Mouse (Mus musculus) heart, embryonic 13.5 days (tissue): ENCODE data around the gene Ebi3. TPM values are rescaled to one million over a fixed set of nuclear protein-coding genes. Genes with fewer than 3 reads are reported as not detected.
"Not testable (repeated sequence)": the region's sequence is repeated elsewhere in the genome, so short reads cannot be mapped to it uniquely, and the experiment has no call there.

Source experiments
- ATAC-seq: fragments of 200-750 bp; cut with Nextera tagmentation; 2 replicates; pipeline ENCODE4 v1.8.0; 2017; ENCODE audit warnings: moderate TSS enrichment; ENCODE audit not compliant: insufficient number of reproducible peaks, low FRiP score, low TSS enrichment; ENCODE audit errors: extremely low read depth
- H3K27ac ChIP-seq: fragments of 300-500 bp; sonication (generic); replicated peaks from 2 replicates; pipeline ENCODE4 v1.5.1; 2015; ENCODE audit warnings: moderate library complexity, mild to moderate bottlenecking, inconsistent platforms
- H3K27me3 ChIP-seq: fragments of 300-500 bp; sonication (generic); replicated peaks from 2 replicates; pipeline ENCODE4 v1.6.1; 2015; ENCODE audit warnings: mild to moderate bottlenecking, inconsistent platforms
- H3K36me3 ChIP-seq: fragments of 300-500 bp; sonication (generic); 2 replicates; pipeline ENCODE4 v1.6.1; 2015; ENCODE audit warnings: mild to moderate bottlenecking, inconsistent platforms
- H3K4me1 ChIP-seq: fragments of 300-500 bp; sonication (generic); 2 replicates; pipeline ENCODE4 v1.6.1; 2015; ENCODE audit warnings: inconsistent platforms
- H3K4me2 ChIP-seq: fragments of 300-500 bp; sonication (generic); 2 replicates; pipeline ENCODE4 v1.6.1; 2015; ENCODE audit warnings: inconsistent platforms, mild to moderate bottlenecking, moderate library complexity
- H3K4me3 ChIP-seq: fragments of 300-500 bp; sonication (generic); 2 replicates; pipeline ENCODE4 v1.5.1; 2015; ENCODE audit warnings: moderate library complexity, mild to moderate bottlenecking, inconsistent platforms
- H3K9ac ChIP-seq: fragments of 300-500 bp; sonication (generic); 2 replicates; pipeline ENCODE4 v1.6.1; 2015; ENCODE audit warnings: inconsistent platforms, mild to moderate bottlenecking, moderate library complexity
- H3K9me3 ChIP-seq: fragments of 300-500 bp; sonication (generic); 2 replicates; pipeline ENCODE4 v1.6.1; 2016; ENCODE audit warnings: inconsistent platforms
- WGBS: fragments of 180-500 bp; shearing (Covaris S2); methylation state at CpG from one replicate; pipeline ENCODE4 v1.1.7; 2015; ENCODE audit warnings: mixed read lengths; 5-methylcytosine and 5-hydroxymethylcytosine counted together
- polyA plus RNA-seq: library from polyadenylated mRNA; unstranded; fragments of >200 nt; fragmentation: Nextera tagmentation; extraction: Ambion mirVana; gene quantifications from 2 replicates; pipeline ENCODE4 v1.2.1, GENCODE M21; 2015

The Ebi3 gene
- 0.34 and 1.3 TPM in 2 replicates for polyA plus RNA-seq

- 69% methylated on average over 6 of the region's 6 CpGs for WGBS
- Histone ChIP-seq H3K4me1 (peaks cover 13% of the 10 kb centered on the region), H3K36me3 (no peaks in the 10 kb centered on the region), H3K9ac (no peak within 1 kb of the TSS), H3K27me3 (peaks cover 54% of the 10 kb centered on the region), H3K4me3 (no peak within 1 kb of the TSS), H3K4me2 (no peak within 1 kb of the TSS), H3K27ac (no peak within 1 kb of the TSS), H3K9me3 (no peaks in the 10 kb centered on the region)
- no peak for ATAC-seq
Observed at GRCm38 (mm10) chr17:55952447-55953027, at the start of gene Ebi3. Ebi3 (plus strand) TSS chr17:55952640.

- no peak overlapping the region for H3K27ac ChIP-seq
Observed at GRCm38 (mm10) chr17:55903087-55903486, 49.4 kb upstream of the Ebi3 start.

GRCm38 (mm10) chr17:55903687-55904086 lies 48.8 kb upstream of the Ebi3 start:
- peaks cover 9% of the 10 kb centered on the region; the same call in 1 of the 2 replicates for H3K9me3 ChIP-seq
- no peak for ATAC-seq
- no peaks in the 10 kb centered on the region for H3K4me1 ChIP-seq
- WGBS = 65% methylated on average over 1 of the region's 1 CpGs
- H3K27ac ChIP-seq = no peak overlapping the region
- H3K4me3 ChIP-seq = no peak overlapping the region
- H3K4me2 ChIP-seq = no peak overlapping the region
- H3K9ac ChIP-seq = no peak overlapping the region
- H3K27me3 ChIP-seq = no peaks in the 10 kb centered on the region
- H3K36me3 ChIP-seq = 0 out of 2 replicates have a peak, but pooled peaks cover 3% of the 10 kb centered on the region

More at GRCm38 (mm10) chr17:55903087-55903486, 49.4 kb upstream of the Ebi3 start:
- Histone ChIP-seq H3K36me3 (peaks cover 9% of the 10 kb centered on the region), H3K4me2 (no peak overlapping the region), H3K9me3 (peaks cover 14% of the 10 kb centered on the region), H3K9ac (no peak overlapping the region), H3K27me3 (no peaks in the 10 kb centered on the region), H3K4me1 (no peaks in the 10 kb centered on the region), H3K4me3 (no peak overlapping the region)
- no peak for ATAC-seq
- 62% methylated on average over 2 of the region's 2 CpGs for WGBS

GRCm38 (mm10) chr17:55904131-55904530 lies 48.3 kb upstream of the Ebi3 start:
- Histone ChIP-seq H3K36me3 (no peaks in the 10 kb centered on the region), H3K27ac (no peak overlapping the region), H3K27me3 (no peaks in the 10 kb centered on the region), H3K4me2 (no peak overlapping the region), H3K4me3 (no peak overlapping the region), H3K9me3 (peaks cover 5% of the 10 kb centered on the region; the same call in 1 of the 2 replicates), H3K4me1 (no peaks in the 10 kb centered on the region), H3K9ac (no peak overlapping the region)
- WGBS = 62% methylated on average over 6 of the region's 6 CpGs
- ATAC-seq = no peak

GRCm38 (mm10) chr17:55906669-55907068 lies 45.8 kb upstream of the Ebi3 start:
- Histone ChIP-seq H3K4me1 (no peaks in the 10 kb centered on the region), H3K9ac (no peak overlapping the region), H3K36me3 (no peaks in the 10 kb centered on the region), H3K4me2 (no peak overlapping the region), H3K27ac (no peak overlapping the region), H3K4me3 (no peak overlapping the region), H3K9me3 (no peaks in the 10 kb centered on the region), H3K27me3 (no peaks in the 10 kb centered on the region)
- no peak for ATAC-seq

- no peaks in the 10 kb centered on the region; the same call in 1 of the 2 replicates for H3K36me3 ChIP-seq
- H3K27ac ChIP-seq = peak overlapping the region; percentile 73
- WGBS = 3% methylated on average over 33 of the region's 33 CpGs
- peak overlapping the region; percentile 73 for H3K4me3 ChIP-seq
- peaks cover 5% of the 10 kb centered on the region; the same call in 1 of the 2 replicates for H3K9me3 ChIP-seq
- peak; percentile 78 for ATAC-seq
- H3K27me3 ChIP-seq = no peaks in the 10 kb centered on the region
- peak overlapping the region; percentile 85 for H3K9ac ChIP-seq
- peak overlapping the region; percentile 87 for H3K4me2 ChIP-seq
- peaks cover 11% of the 10 kb centered on the region; the same call in 1 of the 2 replicates for H3K4me1 ChIP-seq
Observed at GRCm38 (mm10) chr17:55931553-55932502, 20.6 kb upstream of the Ebi3 start.

- H3K4me2 ChIP-seq = peak overlapping the region; percentile 87
- WGBS = 69% methylated on average over 2 of the region's 2 CpGs
- peak overlapping the region; percentile 85 for H3K9ac ChIP-seq
- H3K27me3 ChIP-seq = no peaks in the 10 kb centered on the region
- peak overlapping the region; percentile 73 for H3K4me3 ChIP-seq
- no peak for ATAC-seq
- H3K9me3 ChIP-seq = peaks cover 12% of the 10 kb centered on the region
- H3K36me3 ChIP-seq = no peaks in the 10 kb centered on the region; the same call in 1 of the 2 replicates
- H3K4me1 ChIP-seq = peaks cover 11% of the 10 kb centered on the region; the same call in 1 of the 2 replicates
- peak overlapping the region; percentile 21 for H3K27ac ChIP-seq
Observed at GRCm38 (mm10) chr17:55932635-55933034, 19.8 kb upstream of the Ebi3 start.

- H3K36me3 ChIP-seq = peaks cover 3% of the 10 kb centered on the region
- 84% methylated on average over 15 of the region's 15 CpGs for WGBS
- no peaks in the 10 kb centered on the region for H3K27me3 ChIP-seq
- ATAC-seq = 0 out of 2 replicates have a peak, but pooled peaks have one; percentile 17
- peak overlapping the region; percentile 87 for H3K4me2 ChIP-seq
- H3K4me1 ChIP-seq = peaks cover 11% of the 10 kb centered on the region; the same call in 1 of the 2 replicates
- peaks cover 16% of the 10 kb centered on the region for H3K9me3 ChIP-seq
- peak overlapping the region; percentile 73 for H3K4me3 ChIP-seq
- peak overlapping the region; percentile 21; the same call in 1 of the 2 replicates for H3K27ac ChIP-seq
- no peak overlapping the region for H3K9ac ChIP-seq
Observed at GRCm38 (mm10) chr17:55933191-55933590, 19.2 kb upstream of the Ebi3 start.

GRCm38 (mm10) chr17:55944387-55944865 lies 8.0 kb upstream of the Ebi3 start:
- Histone ChIP-seq H3K4me3 (peak overlapping the region; percentile 61), H3K27ac (peak overlapping the region; percentile 96), H3K36me3 (peaks cover 28% of the 10 kb centered on the region), H3K9me3 (peaks cover 12% of the 10 kb centered on the region), H3K9ac (peak overlapping the region; percentile 82), H3K4me1 (peaks cover 10% of the 10 kb centered on the region), H3K4me2 (peak overlapping the region; percentile 74)
- H3K27me3 ChIP-seq, ATAC-seq: not testable (repeated sequence)
- WGBS = 25% methylated on average over 10 of the region's 10 CpGs

- H3K27me3 ChIP-seq, H3K9me3 ChIP-seq: not testable (repeated sequence)
- peak; percentile 94 for ATAC-seq
- WGBS = under 1% methylated on average over 56 of the region's 56 CpGs
- Histone ChIP-seq H3K4me3 (peak overlapping the region; percentile 61), H3K27ac (peak overlapping the region; percentile 96), H3K4me2 (peak overlapping the region; percentile 74), H3K36me3 (peaks cover 21% of the 10 kb centered on the region), H3K4me1 (peaks cover 10% of the 10 kb centered on the region), H3K9ac (peak overlapping the region; percentile 82)
Observed at GRCm38 (mm10) chr17:55944866-55945682, 7.4 kb upstream of the Ebi3 start.
